Mouse (Mus musculus) common myeloid progenitor, adult 5-6 weeks (primary cell): ENCODE results near the gene Hspb9. TPM values are rescaled to one million over a fixed set of nuclear protein-coding genes. Genes with fewer than 3 reads are reported as not detected.

ENCODE experiments used
- ATAC-seq: replicated peaks from 2 replicates; pipeline ENCODE4 v1.8.0; 2016; ENCODE audit warnings: low read depth, mild to moderate bottlenecking, moderate TSS enrichment, inconsistent platforms; ENCODE audit not compliant: poor library complexity, severe bottlenecking
- total RNA-seq: library from RNA; stranded (forward); fragments of 200-1000, 187-1606 nt; gene quantifications from 2 replicates; pipeline ENCODE4 v1.2.3, GENCODE M21; 2017

Hspb9 gene
- total RNA-seq, 1 experiment from 2014 or later = not detected

GRCm38 (mm10) chr11:100727201-100727600 lies 13.6 kb downstream of the Hspb9 start:
- no peak for ATAC-seq

- ATAC-seq = no peak
These were observed 15.0 kb downstream of the Hspb9 start for GRCm38 (mm10) chr11:100728601-100729000.

GRCm38 (mm10) chr11:100729976-100730375 lies 16.3 kb downstream of the Hspb9 start:
- ATAC-seq = no peak

- ATAC-seq = no peak
These were observed 17.0 kb downstream of the Hspb9 start for GRCm38 (mm10) chr11:100730477-100731205.

GRCm38 (mm10) chr11:100735134-100735865 lies 21.6 kb downstream of the Hspb9 start:
- no peak for ATAC-seq

GRCm38 (mm10) chr11:100735954-100736745 lies 22.5 kb downstream of the Hspb9 start:
- no peak for ATAC-seq

- ATAC-seq = no peak
These were observed 23.1 kb downstream of the Hspb9 start for GRCm38 (mm10) chr11:100736746-100737080.

- peak; percentile 37 for ATAC-seq
These were observed 23.6 kb downstream of the Hspb9 start for GRCm38 (mm10) chr11:100737105-100737733.

GRCm38 (mm10) chr11:100738066-100738604 lies 24.5 kb downstream of the Hspb9 start, which contains the start of gene Rab5c:
Rab5c (minus strand) TSS chr11:100738215.
- peak; percentile 95 for ATAC-seq

- ATAC-seq = no peak
These were observed 25.1 kb downstream of the Hspb9 start for GRCm38 (mm10) chr11:100738749-100739148.

- no peak for ATAC-seq
These were observed 27.7 kb downstream of the Hspb9 start for GRCm38 (mm10) chr11:100741348-100741747.

GRCm38 (mm10) chr11:100745085-100745484 lies 31.4 kb downstream of the Hspb9 start:
- peak; percentile 86 for ATAC-seq

GRCm38 (mm10) chr11:100746546-100746945 lies 32.9 kb downstream of the Hspb9 start:
- no peak for ATAC-seq

- no peak for ATAC-seq
These were observed 33.5 kb downstream of the Hspb9 start for GRCm38 (mm10) chr11:100747114-100747513.

GRCm38 (mm10) chr11:100748620-100749019 lies 35.0 kb downstream of the Hspb9 start:
- ATAC-seq = 0 out of 2 replicates have a peak, but pooled peaks have one; percentile 24

- no peak for ATAC-seq
These were observed 35.8 kb downstream of the Hspb9 start for GRCm38 (mm10) chr11:100749469-100749868.

- no peak for ATAC-seq
These were observed 36.5 kb downstream of the Hspb9 start for GRCm38 (mm10) chr11:100750127-100750526.

- no peak for ATAC-seq
These were observed 38.6 kb downstream of the Hspb9 start for GRCm38 (mm10) chr11:100752294-100752693.

GRCm38 (mm10) chr11:100754021-100754692 lies 40.5 kb downstream of the Hspb9 start:
- no peak for ATAC-seq
